Mouse (Mus musculus): ENCODE results near the gene Prdm15.

The Prdm15 gene

GRCm38 (mm10) chr16:97851741-97852319, at the start of gene Prdm15:
Prdm15 (minus strand) TSS chr16:97851850.
- DNase-seq (ENCODE audit: low spot score in 2 of 2) = peak; percentile 78 to 79

DNA sequence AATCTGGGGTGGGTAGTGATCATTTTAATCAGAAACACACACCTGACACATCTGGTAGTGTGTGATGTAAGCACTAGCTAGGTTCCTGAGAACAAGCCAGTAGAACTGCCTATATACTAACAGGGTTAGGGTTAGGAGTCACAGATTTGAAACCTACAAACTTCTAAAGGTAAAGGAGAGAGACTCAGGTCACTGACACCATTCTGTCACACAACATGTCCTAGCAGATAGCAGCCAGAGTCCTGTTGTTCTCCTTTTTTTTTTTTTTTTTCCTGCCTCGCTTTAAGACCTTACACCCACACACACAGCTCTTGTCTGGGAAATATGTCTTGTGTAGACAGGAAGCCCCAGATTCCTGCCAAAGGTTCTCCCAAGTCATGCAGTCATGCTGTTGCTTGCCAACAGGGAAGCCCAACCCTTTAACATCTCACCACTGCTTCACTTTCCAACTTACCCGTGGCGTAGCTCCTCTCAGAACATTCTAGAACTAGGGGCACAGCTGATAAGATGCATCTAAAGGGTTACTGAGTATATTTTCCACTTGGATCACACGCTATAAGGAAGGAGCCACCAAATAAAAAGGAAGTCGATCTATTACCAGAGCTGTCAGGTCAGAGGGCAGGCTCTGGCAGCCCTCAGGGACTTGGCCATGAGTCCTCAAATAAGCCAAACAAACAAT, 45.8 kb upstream of the Prdm15 start:
- DNase-seq (ENCODE audit: low spot score in 2 of 2) = peak in 1 of 2 experiments; percentile 30

DNA sequence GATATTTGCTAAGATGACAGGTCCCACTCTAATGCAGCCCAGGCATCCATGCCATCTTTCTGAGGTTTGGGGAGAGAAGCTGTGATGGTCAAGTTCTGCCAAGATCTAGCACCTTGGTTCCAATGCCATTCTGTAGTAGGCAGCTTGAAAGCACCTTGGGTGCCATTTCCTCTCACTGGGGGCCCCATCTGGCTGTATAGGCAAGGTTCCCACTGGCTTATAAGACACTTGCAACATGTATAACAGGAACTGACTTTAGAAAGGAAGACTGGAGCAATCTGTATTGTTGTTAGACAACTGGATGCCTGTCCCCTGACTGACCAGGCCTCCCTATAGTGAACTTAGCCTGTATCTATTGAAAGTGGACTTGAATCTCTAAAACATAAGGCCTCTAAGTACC, 36.1 kb upstream of the Prdm15 start:
- DNase-seq (ENCODE audit: low spot score in 2 of 2) = no peak

- no peak for DNase-seq (ENCODE audit: low spot score in 2 of 2)
Measured at GRCm38 (mm10) chr16:97883696-97884095, 32.0 kb upstream of the Prdm15 start.

DNA sequence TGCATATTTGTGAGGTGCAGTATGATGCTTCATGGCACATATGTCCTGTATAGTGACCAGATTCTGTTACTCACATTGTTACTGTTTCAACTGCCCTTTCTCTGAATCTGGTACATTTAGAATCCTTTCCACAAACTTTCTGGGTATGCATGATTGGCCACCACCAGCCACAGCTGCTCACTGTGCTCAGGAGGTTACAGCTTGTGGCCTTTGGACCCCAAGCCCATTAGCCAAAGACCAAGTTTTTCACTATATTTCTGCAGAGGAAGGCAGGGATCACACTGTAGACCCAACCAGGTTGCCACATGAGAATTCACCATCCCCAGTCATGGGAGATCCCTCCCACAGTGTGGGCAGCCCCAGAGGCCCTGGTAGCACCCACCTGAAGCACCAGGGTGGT, 31.2 kb upstream of the Prdm15 start:
- no peak for DNase-seq (ENCODE audit: low spot score in 2 of 2)

- peak; percentile 26 to 49 for DNase-seq (ENCODE audit: low spot score in 2 of 2)
Measured at GRCm38 (mm10) chr16:97879134-97879533, 27.5 kb upstream of the Prdm15 start.

GRCm38 (mm10) chr16:97877502-97877901, 25.9 kb upstream of the Prdm15 start:
- DNase-seq (ENCODE audit: low spot score in 2 of 2) = no peak

GRCm38 (mm10) chr16:97875101-97875500, 23.5 kb upstream of the Prdm15 start:
- no peak for DNase-seq (ENCODE audit: low spot score in 2 of 2)

GRCm38 (mm10) chr16:97874376-97874775, 22.7 kb upstream of the Prdm15 start:
- DNase-seq (ENCODE audit: low spot score in 2 of 2) = no peak

- no peak for DNase-seq (ENCODE audit: low spot score in 2 of 2)
Measured at GRCm38 (mm10) chr16:97872657-97873056, 21.0 kb upstream of the Prdm15 start.

DNA sequence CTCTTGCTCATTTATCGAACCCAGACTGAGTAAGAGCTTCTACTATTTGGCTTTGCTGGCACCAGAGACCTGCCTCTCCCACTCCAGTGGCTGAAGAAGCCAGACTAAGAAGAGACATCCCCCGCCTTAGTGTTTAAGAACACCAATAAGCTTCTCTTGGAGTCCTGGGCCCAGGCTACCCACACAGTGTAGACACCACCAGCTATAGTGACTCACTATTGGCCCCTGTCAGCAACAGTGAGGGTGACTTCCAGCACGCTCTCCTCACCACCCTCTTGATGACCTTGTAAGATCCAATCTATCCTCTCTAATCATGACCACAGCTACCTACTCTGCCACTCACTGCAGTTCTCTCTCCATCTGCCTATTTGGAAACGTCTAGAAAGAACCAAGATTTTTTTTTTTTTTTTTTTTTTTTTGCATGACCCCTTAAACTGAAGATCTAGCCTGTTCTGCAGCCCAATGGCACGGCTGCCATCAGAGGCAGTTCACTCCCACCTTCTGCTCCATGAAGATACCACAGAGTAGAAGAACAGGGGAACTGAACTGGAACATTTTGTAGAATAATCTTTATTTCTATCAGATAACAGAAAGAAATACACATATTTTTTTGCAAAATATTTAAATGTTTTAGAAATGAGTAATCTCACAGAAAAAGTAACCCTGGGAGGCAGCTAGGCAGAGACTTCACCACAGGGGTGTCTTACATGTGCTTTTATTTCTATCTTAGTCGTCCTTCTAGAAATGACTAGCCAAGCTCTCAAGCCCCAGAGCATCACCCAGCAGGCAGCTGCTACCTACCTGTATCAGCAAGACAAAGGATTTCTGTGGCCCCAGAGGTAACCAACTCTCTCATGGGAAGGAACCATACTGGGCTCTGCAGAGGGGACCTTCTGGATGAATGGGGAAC, 17.8 kb upstream of the Prdm15 start:
- no peak for DNase-seq (ENCODE audit: low spot score in 2 of 2)

DNA sequence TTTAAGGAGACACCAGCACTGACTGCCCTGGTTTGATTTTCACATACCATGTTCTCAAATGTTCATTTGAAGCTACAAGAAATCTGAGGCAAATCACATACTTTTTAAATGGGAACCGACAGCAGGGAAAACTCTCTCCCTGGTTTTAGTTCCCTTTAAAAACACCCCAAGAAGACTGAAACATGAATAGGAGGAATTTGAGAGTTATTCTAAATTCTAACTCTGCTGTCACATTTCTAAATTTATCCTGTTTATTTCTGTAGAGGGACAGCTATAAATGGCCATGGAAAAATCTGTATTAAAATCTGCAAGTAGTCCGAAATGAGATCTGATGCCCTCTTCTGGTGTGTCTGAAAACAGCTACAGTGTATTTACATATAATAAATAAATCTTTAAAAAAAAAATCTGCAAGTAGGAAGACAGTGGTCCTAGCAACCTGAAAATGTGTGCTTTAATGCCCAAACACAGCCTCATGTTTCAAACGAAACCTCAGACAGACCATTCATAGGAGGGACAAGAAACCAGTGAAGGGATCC, 12.3 kb upstream of the Prdm15 start:
- DNase-seq (ENCODE audit: low spot score in 2 of 2) = no peak

DNA sequence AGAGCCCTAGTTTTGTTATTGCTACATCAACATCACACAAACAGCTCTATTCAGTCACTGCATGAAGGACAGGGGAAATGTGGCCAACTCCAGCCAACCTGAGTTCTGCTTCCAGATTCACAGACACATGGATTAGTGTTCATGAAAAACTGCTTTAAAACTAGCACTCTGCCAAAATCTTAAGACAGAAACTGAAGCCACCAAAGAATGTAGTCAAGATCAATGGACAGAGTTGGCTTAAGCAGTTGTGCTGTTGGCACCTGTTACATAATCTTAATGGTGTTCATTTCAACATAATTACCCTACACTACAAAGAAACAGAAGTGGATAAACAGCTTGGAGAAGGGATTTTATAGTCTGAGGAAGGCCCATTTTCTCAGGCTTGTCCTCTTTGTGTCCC, 4.4 kb upstream of the Prdm15 start:
- DNase-seq (ENCODE audit: low spot score in 2 of 2) = no peak

- peak; percentile 79 to 85 for DNase-seq (ENCODE audit: low spot score in 2 of 2)
Measured at GRCm38 (mm10) chr16:97851061-97851740, 449 bp downstream of the Prdm15 start.

- peak in 1 of 2 experiments; percentile 7 for DNase-seq (ENCODE audit: low spot score in 2 of 2)
Measured at GRCm38 (mm10) chr16:97850667-97851060, 986 bp downstream of the Prdm15 start.

- DNase-seq (ENCODE audit: low spot score in 2 of 2) = no peak
Measured at GRCm38 (mm10) chr16:97848832-97849231, 2.8 kb downstream of the Prdm15 start.

- DNase-seq (ENCODE audit: low spot score in 2 of 2) = peak; percentile 30 to 40
Measured at GRCm38 (mm10) chr16:97844967-97845937, 6.4 kb downstream of the Prdm15 start.

GRCm38 (mm10) chr16:97832154-97832553, 19.5 kb downstream of the Prdm15 start:
- no peak for DNase-seq (ENCODE audit: low spot score in 2 of 2)

GRCm38 (mm10) chr16:97828207-97828606, 23.4 kb downstream of the Prdm15 start:
- no peak for DNase-seq (ENCODE audit: low spot score in 2 of 2)

GRCm38 (mm10) chr16:97823311-97824007, 28.2 kb downstream of the Prdm15 start:
- DNase-seq (ENCODE audit: low spot score in 2 of 2) = no peak

All from spleen, postnatal 36 days (tissue).